Mouse (Mus musculus): Measurements from ENCODE around the gene Sugct. TPM values are rescaled to one million over a fixed set of nuclear protein-coding genes. Genes with fewer than 3 reads are reported as not detected.

The Sugct gene
- total and polyA plus RNA-seq, 2 experiments from 2014 or later = 1.4 to 2.1 TPM

GRCm38 (mm10) chr13:17296912-17297311 lies 398.4 kb downstream of the Sugct start:
- H3K9ac ChIP-seq = no peak overlapping the region
- H3K27ac ChIP-seq (ENCODE audit: low read depth, low read length) = no peak overlapping the region
- H3K27me3 ChIP-seq (ENCODE audit: insufficient read depth, low read length) = no peaks in the 10 kb centered on the region
- ATAC-seq (no peak), DNase-seq (no peak)
- no peak overlapping the region for H3K4me3 ChIP-seq (ENCODE audit: low read depth, low read length)
- WGBS = 24% methylated on average over 4 of the region's 4 CpGs
- H3K36me3 ChIP-seq (ENCODE audit: insufficient read depth) = no peaks in the 10 kb centered on the region
- H3K4me2 ChIP-seq (ENCODE audit: low read depth) = no peak overlapping the region
- TF ChIP-seq CTCF (IDR thresholded peaks at IDR 0.05; ENCODE audit: low read depth) = no peak
- no peaks in the 10 kb centered on the region for H3K9me3 ChIP-seq (ENCODE audit: low read length)
- no peaks in the 10 kb centered on the region for H3K4me1 ChIP-seq (ENCODE audit: insufficient read depth)

DNA sequence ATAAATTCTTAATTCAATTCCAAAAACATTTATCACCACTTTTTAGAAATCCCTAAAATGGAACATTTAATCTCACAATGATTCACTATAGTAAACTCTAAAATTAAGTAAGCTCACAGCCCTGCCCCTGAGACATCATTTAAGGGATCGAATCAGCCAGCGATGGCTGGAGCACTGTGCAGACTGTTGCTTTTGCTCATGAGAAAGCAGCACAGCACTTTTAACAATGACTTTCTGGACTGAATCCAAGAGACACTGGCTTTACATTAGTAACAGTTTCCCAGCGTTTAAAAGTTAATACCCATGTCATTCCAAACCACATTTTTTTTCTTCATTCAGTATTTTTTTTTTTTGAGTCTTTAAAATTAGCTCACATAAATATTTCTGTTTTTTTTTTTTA lies 398.9 kb downstream of the Sugct start:
- no peaks in the 10 kb centered on the region for H3K9me3 ChIP-seq (ENCODE audit: low read length)
- no peak overlapping the region for H3K4me2 ChIP-seq (ENCODE audit: low read depth)
- no peaks in the 10 kb centered on the region for H3K36me3 ChIP-seq (ENCODE audit: insufficient read depth)
- WGBS = 19% methylated on average over 3 of the region's 3 CpGs
- TF ChIP-seq CTCF (IDR thresholded peaks at IDR 0.05; ENCODE audit: low read depth) = no peak
- no peak overlapping the region for H3K4me3 ChIP-seq (ENCODE audit: low read depth, low read length)
- H3K9ac ChIP-seq = no peak overlapping the region
- H3K4me1 ChIP-seq (ENCODE audit: insufficient read depth) = no peaks in the 10 kb centered on the region
- DNase-seq (no peak), ATAC-seq (no peak)
- no peak overlapping the region for H3K27ac ChIP-seq (ENCODE audit: low read depth, low read length)
- H3K27me3 ChIP-seq (ENCODE audit: insufficient read depth, low read length) = no peaks in the 10 kb centered on the region

DNA sequence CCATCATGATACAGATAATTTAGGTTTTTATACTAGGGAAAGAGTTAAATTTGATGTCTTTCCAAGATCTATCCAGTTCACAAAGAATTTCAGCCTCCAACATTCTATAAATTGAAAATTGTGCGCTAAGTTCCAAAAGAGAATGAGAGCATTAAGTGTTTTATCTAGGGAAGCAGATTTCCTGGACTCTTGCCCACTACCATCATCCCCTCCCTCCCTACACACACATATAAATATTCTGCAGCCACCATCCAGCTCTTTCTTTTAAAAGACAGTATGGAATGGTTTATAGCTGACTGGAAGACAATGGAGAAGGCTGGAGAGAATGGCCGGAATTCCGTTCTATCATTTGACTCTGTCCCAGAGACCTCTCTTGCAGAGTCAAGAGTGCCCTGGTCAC lies 404.3 kb downstream of the Sugct start:
- no peak for DNase-seq
- Histone ChIP-seq H3K36me3 (ENCODE audit: insufficient read depth) (no peaks in the 10 kb centered on the region), H3K27me3 (ENCODE audit: insufficient read depth, low read length) (no peaks in the 10 kb centered on the region), H3K27ac (ENCODE audit: low read depth, low read length) (no peak overlapping the region), H3K4me3 (ENCODE audit: low read depth, low read length) (no peak overlapping the region), H3K4me2 (ENCODE audit: low read depth) (no peak overlapping the region), H3K4me1 (ENCODE audit: insufficient read depth) (no peaks in the 10 kb centered on the region), H3K9me3 (ENCODE audit: low read length) (no peaks in the 10 kb centered on the region), H3K9ac (no peak overlapping the region)
- TF ChIP-seq CTCF (IDR thresholded peaks at IDR 0.05; ENCODE audit: low read depth) = no peak
- no peak for ATAC-seq
- 74% methylated on average over 3 of the region's 3 CpGs for WGBS

- Histone ChIP-seq H3K27ac (ENCODE audit: low read depth, low read length) (no peak overlapping the region), H3K9me3 (ENCODE audit: low read length) (no peaks in the 10 kb centered on the region), H3K36me3 (ENCODE audit: insufficient read depth) (no peaks in the 10 kb centered on the region), H3K4me2 (ENCODE audit: low read depth) (no peak overlapping the region), H3K4me1 (ENCODE audit: insufficient read depth) (no peaks in the 10 kb centered on the region), H3K4me3 (ENCODE audit: low read depth, low read length) (no peak overlapping the region), H3K27me3 (ENCODE audit: insufficient read depth, low read length) (no peaks in the 10 kb centered on the region), H3K9ac (no peak overlapping the region)
- WGBS = 25% methylated on average over 1 of the region's 1 CpGs
- TF ChIP-seq CTCF (IDR thresholded peaks at IDR 0.05; ENCODE audit: low read depth) = no peak
- DNase-seq = no peak
- no peak for ATAC-seq
Measured at GRCm38 (mm10) chr13:17288377-17288776, 407.0 kb downstream of the Sugct start.

- H3K27ac ChIP-seq (ENCODE audit: low read depth, low read length) = no peak overlapping the region
- no peak for TF ChIP-seq CTCF (IDR thresholded peaks at IDR 0.05; ENCODE audit: low read depth)
- DNase-seq (no peak), ATAC-seq (no peak)
- no peaks in the 10 kb centered on the region for H3K9me3 ChIP-seq (ENCODE audit: low read length)
- no peaks in the 10 kb centered on the region for H3K36me3 ChIP-seq (ENCODE audit: insufficient read depth)
- no peaks in the 10 kb centered on the region for H3K4me1 ChIP-seq (ENCODE audit: insufficient read depth)
- no peak overlapping the region for H3K4me2 ChIP-seq (ENCODE audit: low read depth)
- no peak overlapping the region for H3K9ac ChIP-seq
- no peaks in the 10 kb centered on the region for H3K27me3 ChIP-seq (ENCODE audit: insufficient read depth, low read length)
- 83% methylated on average over 3 of the region's 3 CpGs for WGBS
- no peak overlapping the region for H3K4me3 ChIP-seq (ENCODE audit: low read depth, low read length)
Measured at GRCm38 (mm10) chr13:17245936-17246335, 449.4 kb downstream of the Sugct start.

GRCm38 (mm10) chr13:17216524-17216923 lies 478.8 kb downstream of the Sugct start:
- Histone ChIP-seq H3K27ac (ENCODE audit: low read depth, low read length) (no peak overlapping the region), H3K9ac (no peak overlapping the region), H3K4me2 (ENCODE audit: low read depth) (no peak overlapping the region), H3K9me3 (ENCODE audit: low read length) (no peaks in the 10 kb centered on the region), H3K27me3 (ENCODE audit: insufficient read depth, low read length) (no peaks in the 10 kb centered on the region), H3K4me1 (ENCODE audit: insufficient read depth) (no peaks in the 10 kb centered on the region), H3K36me3 (ENCODE audit: insufficient read depth) (no peaks in the 10 kb centered on the region), H3K4me3 (ENCODE audit: low read depth, low read length) (no peak overlapping the region)
- DNase-seq (no peak), ATAC-seq (no peak)
- WGBS = 54% methylated on average over 3 of the region's 3 CpGs
- no peak for TF ChIP-seq CTCF (IDR thresholded peaks at IDR 0.05; ENCODE audit: low read depth)

GRCm38 (mm10) chr13:17212681-17213080 lies 482.7 kb downstream of the Sugct start:
- Histone ChIP-seq H3K27ac (ENCODE audit: low read depth, low read length) (no peak overlapping the region), H3K36me3 (ENCODE audit: insufficient read depth) (no peaks in the 10 kb centered on the region), H3K4me2 (ENCODE audit: low read depth) (no peak overlapping the region), H3K9me3 (ENCODE audit: low read length) (no peaks in the 10 kb centered on the region), H3K9ac (no peak overlapping the region), H3K4me3 (ENCODE audit: low read depth, low read length) (no peak overlapping the region), H3K27me3 (ENCODE audit: insufficient read depth, low read length) (no peaks in the 10 kb centered on the region), H3K4me1 (ENCODE audit: insufficient read depth) (no peaks in the 10 kb centered on the region)
- TF ChIP-seq CTCF (IDR thresholded peaks at IDR 0.05; ENCODE audit: low read depth) = no peak
- DNase-seq = no peak
- ATAC-seq = no peak
